ENCODE assay signal across 8 mouse cellular contexts in genomic region chr2:158258781-158259180, GRCm38 (mm10). TPM values are rescaled to one million over a fixed set of nuclear protein-coding genes. Genes with fewer than 3 reads are reported as not detected.
A peak's percentile ranks its signal among the peaks of the same experiment; 100 is the strongest.
DNase-seq lines count a peak whose midpoint lies in the region; ATAC-seq and TF ChIP-seq lines count a peak whose summit lies in the region.

No protein-coding gene starts in this region.

- peak; percentile 75 for TF ChIP-seq CTCF in bone marrow, adult 2 months (IDR thresholded peaks at IDR 0.05; ENCODE audit: control insufficient read depth, insufficient read depth, low read length)
- TF ChIP-seq CTCF in left cerebral cortex, adult 2 months (IDR thresholded peaks at IDR 0.05) = peak; percentile 64

- H3K9ac ChIP-seq in heart, embryonic 12.5 days = no peak overlapping the region
- H3K9ac ChIP-seq in embryonic facial prominence, embryonic 14.5 days (ENCODE audit: low read depth, low read length) = no peak overlapping the region
- H3K9ac ChIP-seq in hindbrain, embryonic 11.5 days (ENCODE audit: low read depth, low read length) = no peak overlapping the region

- WGBS in heart, embryonic 12.5 days = 11% methylated on average over 12 of the region's 12 CpGs
- 28% methylated on average over 12 of the region's 12 CpGs for WGBS in bone marrow, adult 2 months
- 8% methylated on average over 12 of the region's 12 CpGs for WGBS in embryonic facial prominence, embryonic 14.5 days
- 8% methylated on average over 12 of the region's 12 CpGs for WGBS in hindbrain, embryonic 11.5 days

- H3K4me3 ChIP-seq in heart, embryonic 12.5 days = no peak overlapping the region
- no peak overlapping the region for H3K4me3 ChIP-seq in bone marrow, adult 2 months (replicated peaks; ENCODE audit: control insufficient read depth, low read depth, low read length)
- H3K4me3 ChIP-seq in embryonic facial prominence, embryonic 14.5 days (ENCODE audit: low read depth, low read length) = no peak overlapping the region
- no peak overlapping the region for H3K4me3 ChIP-seq in hindbrain, embryonic 11.5 days (ENCODE audit: low read depth, low read length)
- H3K4me3 ChIP-seq in left cerebral cortex, adult 2 months = no peak overlapping the region

- H3K4me2 ChIP-seq in heart, embryonic 12.5 days = no peak overlapping the region
- H3K4me2 ChIP-seq in embryonic facial prominence, embryonic 14.5 days (ENCODE audit: low read depth, low read length) = no peak overlapping the region; the same call in 1 of the 2 replicates
- H3K4me2 ChIP-seq in hindbrain, embryonic 11.5 days (replicated peaks; ENCODE audit: low read depth, low read length) = no peak overlapping the region

- no peaks in the 10 kb centered on the region for H3K9me3 ChIP-seq in heart, embryonic 12.5 days (replicated peaks)
- H3K9me3 ChIP-seq in embryonic facial prominence, embryonic 14.5 days (ENCODE audit: control insufficient read depth, low read length) = no peaks in the 10 kb centered on the region
- no peaks in the 10 kb centered on the region for H3K9me3 ChIP-seq in hindbrain, embryonic 11.5 days (ENCODE audit: control insufficient read depth, low read length)

- H3K36me3 ChIP-seq in heart, embryonic 12.5 days = no peaks in the 10 kb centered on the region
- no peaks in the 10 kb centered on the region for H3K36me3 ChIP-seq in embryonic facial prominence, embryonic 14.5 days (ENCODE audit: control insufficient read depth, insufficient read depth, low read length)
- H3K36me3 ChIP-seq in hindbrain, embryonic 11.5 days (ENCODE audit: control insufficient read depth, insufficient read depth, low read length) = no peaks in the 10 kb centered on the region

- intact Hi-C loops in left cerebral cortex, adult 2 months (cut with DNase I) = loop anchor here (1.0 kb wide), 1 partner anchor 50 kb away; no protein-coding TSS in a partner anchor

- peak; percentile 95 for DNase-seq in heart, adult 11 months
- DNase-seq in embryonic facial prominence, embryonic 14.5 days (ENCODE audit: low spot score) = peak; percentile 72
- peak; percentile 88 for DNase-seq in hindbrain, embryonic 11.5 days (ENCODE audit: low spot score)
- peak; percentile 45 to 58 for DNase-seq in left cerebral cortex, adult 2 months (ENCODE audit: extremely low spot score in 1 of 2, low spot score in 2 of 2)
- peak; percentile 85 for DNase-seq in mesoderm, embryonic 11.5 days (ENCODE audit: low read depth, low spot score)
- DNase-seq in spleen, postnatal 36 days (ENCODE audit: low spot score in 2 of 2) = peak; percentile 28 to 37

- no peak for TF ChIP-seq POLR2A in bone marrow, adult 2 months (IDR thresholded peaks at IDR 0.05; ENCODE audit: borderline replicate concordance, control insufficient read depth, low read depth, low read length)

- peaks cover 17% of the 10 kb centered on the region for H3K4me1 ChIP-seq in heart, embryonic 12.5 days (replicated peaks)
- peaks cover 4% of the 10 kb centered on the region for H3K4me1 ChIP-seq in bone marrow, adult 2 months (ENCODE audit: control insufficient read depth, insufficient read depth, low read length)
- peaks cover 16% of the 10 kb centered on the region for H3K4me1 ChIP-seq in embryonic facial prominence, embryonic 14.5 days (ENCODE audit: control insufficient read depth, insufficient read depth, low read length)
- H3K4me1 ChIP-seq in hindbrain, embryonic 11.5 days (replicated peaks; ENCODE audit: control insufficient read depth, insufficient read depth, low read length) = peaks cover 3% of the 10 kb centered on the region; the same call in 1 of the 2 replicates

- peaks cover 48% of the 10 kb centered on the region for H3K27me3 ChIP-seq in heart, embryonic 12.5 days (replicated peaks)
- no peaks in the 10 kb centered on the region for H3K27me3 ChIP-seq in embryonic facial prominence, embryonic 14.5 days (replicated peaks; ENCODE audit: control insufficient read depth, insufficient read depth, low read length)
- H3K27me3 ChIP-seq in hindbrain, embryonic 11.5 days (ENCODE audit: control insufficient read depth, insufficient read depth, low read length) = no peaks in the 10 kb centered on the region

- no peak for ATAC-seq in heart, embryonic 12.5 days (ENCODE audit: insufficient number of reproducible peaks, low FRiP score)
- peak; percentile 39; the same call in 1 of the 2 replicates for ATAC-seq in embryonic facial prominence, embryonic 14.5 days (ENCODE audit: low read depth)
- ATAC-seq in hindbrain, embryonic 11.5 days (ENCODE audit: low FRiP score) = peak; percentile 43

- H3K27ac ChIP-seq in heart, embryonic 12.5 days (ENCODE audit: poor library complexity, severe bottlenecking) = no peak overlapping the region
- no peak overlapping the region for H3K27ac ChIP-seq in bone marrow, adult 2 months (ENCODE audit: control insufficient read depth, insufficient read depth, low read depth, low read length, poor library complexity)
- H3K27ac ChIP-seq in embryonic facial prominence, embryonic 14.5 days (replicated peaks; ENCODE audit: low read depth, low read length) = no peak overlapping the region
- H3K27ac ChIP-seq in hindbrain, embryonic 11.5 days (ENCODE audit: low read depth, low read length) = no peak overlapping the region
- H3K27ac ChIP-seq in left cerebral cortex, adult 2 months = no peak overlapping the region

RNA-seq across cellular contexts. Expression of gene Bpi, which starts 0.9 kb away (rescaled TPM):
- not detected in 2 replicates for polyA plus RNA-seq in heart, embryonic 12.5 days (2016; fragmentation: Nextera tagmentation; extraction: Ambion mirVana)
- not detected in 2 replicates for polyA plus RNA-seq in bone marrow, adult 2 months (2011; ENCODE audit: insufficient read depth, insufficient read length, low replicate concordance, missing spikeins)
- polyA plus RNA-seq in embryonic facial prominence, embryonic 14.5 days (2014; fragmentation: Nextera tagmentation; extraction: Ambion mirVana) = not detected in 2 replicates
- not detected in 2 replicates for polyA plus RNA-seq in hindbrain, embryonic 11.5 days (2014; fragmentation: Nextera tagmentation; extraction: Ambion mirVana)
- not detected for total RNA-seq in left cerebral cortex, adult 2 months (2021)

RNA-seq across cellular contexts. Expression of gene D630003M21Rik, which starts 29.8 kb away (rescaled TPM):
- 1.1 and 1.5 TPM in 2 replicates for polyA plus RNA-seq in heart, embryonic 12.5 days (2016; fragmentation: Nextera tagmentation; extraction: Ambion mirVana)
- polyA plus RNA-seq in bone marrow, adult 2 months (2011; ENCODE audit: insufficient read depth, insufficient read length, low replicate concordance, missing spikeins) = 0.23 and 0.35 TPM in 2 replicates
- 5.4 and 6.8 TPM in 2 replicates for polyA plus RNA-seq in embryonic facial prominence, embryonic 14.5 days (2014; fragmentation: Nextera tagmentation; extraction: Ambion mirVana)
- polyA plus RNA-seq in hindbrain, embryonic 11.5 days (2014; fragmentation: Nextera tagmentation; extraction: Ambion mirVana) = 1.9 and 2.3 TPM in 2 replicates
- 1 to 10 TPM; 3.5 to 3.7 TPM for total RNA-seq in left cerebral cortex, adult 2 months (2021)

RNA-seq across cellular contexts. Expression of gene Lbp, which starts 47.5 kb away (rescaled TPM):
- polyA plus RNA-seq in heart, embryonic 12.5 days (2016; fragmentation: Nextera tagmentation; extraction: Ambion mirVana) = 12.3 and 13.3 TPM in 2 replicates
- 14.8 and 23.0 TPM in 2 replicates for polyA plus RNA-seq in bone marrow, adult 2 months (2011; ENCODE audit: insufficient read depth, insufficient read length, low replicate concordance, missing spikeins)
- 7.8 and 11.9 TPM in 2 replicates for polyA plus RNA-seq in embryonic facial prominence, embryonic 14.5 days (2014; fragmentation: Nextera tagmentation; extraction: Ambion mirVana)
- 2.7 and 3.4 TPM in 2 replicates for polyA plus RNA-seq in hindbrain, embryonic 11.5 days (2014; fragmentation: Nextera tagmentation; extraction: Ambion mirVana)
- 1 to 10 TPM; 1.2 to 2.4 TPM for total RNA-seq in left cerebral cortex, adult 2 months (2021)

Comparison
In these comparisons a context has a peak if more than half of its experiments do, and no peak if none do; other contexts are left out.
1. DNase-seq: peak in every context shown above with its lines; median percentile 95 in heart, adult 11 months; 88 in hindbrain, embryonic 11.5 days; 85 in mesoderm, embryonic 11.5 days; 72 in embryonic facial prominence, embryonic 14.5 days; 52 in left cerebral cortex, adult 2 months; 32 in spleen, postnatal 36 days.